Mouse (Mus musculus) kidney, postnatal 4 days (tissue): ENCODE measurements at regions not wholly inside any gene's neighbourhood (a gene's known extent, or its start where the extent isn't known, plus 50 kb on each side); places are given as distances from the start of the nearest gene placed in this dataset.

ENCODE experiments used
- DNase-seq, 2 experiments: peaks; one replicate each; pipeline ENCODE4 v3.0.0; 2021; ENCODE audit warnings: mixed read lengths in 2 of 2

- DNase-seq: peak in 1 of 2 experiments; percentile 14
Observed at GRCm38 (mm10) chr17:80891656-80892055, 52.8 kb upstream of the Tmem178 start.

GRCm38 (mm10) chr17:80889095-80889494 is 55.3 kb upstream of the Tmem178 start:
- no peak for DNase-seq

- DNase-seq: no peak
Observed at GRCm38 (mm10) chr17:80887749-80888119, 56.7 kb upstream of the Tmem178 start.

GRCm38 (mm10) chr17:80887021-80887748 is 57.2 kb upstream of the Tmem178 start:
- peak in 1 of 2 experiments; percentile 15 for DNase-seq

- peak in 1 of 2 experiments; percentile 14 for DNase-seq
Observed at GRCm38 (mm10) chr17:80886211-80886701, 58.2 kb upstream of the Tmem178 start.

GRCm38 (mm10) chr17:80885706-80886105 is 58.7 kb upstream of the Tmem178 start:
- no peak for DNase-seq

GRCm38 (mm10) chr17:80884886-80885285 is 59.5 kb upstream of the Tmem178 start:
- no peak for DNase-seq

- no peak for DNase-seq
Observed at GRCm38 (mm10) chr17:80882476-80882875, 62.0 kb upstream of the Tmem178 start.

GRCm38 (mm10) chr17:80880325-80880724 is 64.1 kb upstream of the Tmem178 start:
- DNase-seq: no peak

GRCm38 (mm10) chr17:80875352-80876044 is 68.9 kb upstream of the Tmem178 start:
- DNase-seq: peak; percentile 56 to 69

- no peak for DNase-seq
Observed at GRCm38 (mm10) chr17:80870965-80871364, 73.5 kb upstream of the Tmem178 start.

GRCm38 (mm10) chr17:80862338-80862737 is 82.1 kb upstream of the Tmem178 start:
- DNase-seq: no peak

GRCm38 (mm10) chr17:80846996-80847810 is 97.2 kb upstream of the Tmem178 start:
- DNase-seq: peak in 1 of 2 experiments; percentile 14

- DNase-seq: no peak
Observed at GRCm38 (mm10) chr17:80845349-80845748, 99.1 kb upstream of the Tmem178 start.

GRCm38 (mm10) chr17:80841903-80842302 is 102.5 kb upstream of the Tmem178 start:
- no peak for DNase-seq

GRCm38 (mm10) chr17:80840896-80841295 is 103.5 kb upstream of the Tmem178 start:
- DNase-seq: no peak

GRCm38 (mm10) chr17:80840452-80840851 is 104.0 kb upstream of the Tmem178 start:
- DNase-seq: no peak

GRCm38 (mm10) chr17:80834701-80835100 is 106.4 kb upstream of the Map4k3 start:
- no peak for DNase-seq

- DNase-seq: no peak
Observed at GRCm38 (mm10) chr17:80834176-80834517, 105.9 kb upstream of the Map4k3 start.

GRCm38 (mm10) chr17:80833355-80834175 is 105.3 kb upstream of the Map4k3 start:
- peak in 1 of 2 experiments; percentile 26 for DNase-seq

GRCm38 (mm10) chr17:80831686-80832085 is 103.4 kb upstream of the Map4k3 start:
- DNase-seq: no peak

- DNase-seq: no peak
Observed at GRCm38 (mm10) chr17:80827896-80828295, 99.6 kb upstream of the Map4k3 start.
